Comparison of ENCODE assay signal across 19 mouse cellular contexts in the genomic region with DNA sequence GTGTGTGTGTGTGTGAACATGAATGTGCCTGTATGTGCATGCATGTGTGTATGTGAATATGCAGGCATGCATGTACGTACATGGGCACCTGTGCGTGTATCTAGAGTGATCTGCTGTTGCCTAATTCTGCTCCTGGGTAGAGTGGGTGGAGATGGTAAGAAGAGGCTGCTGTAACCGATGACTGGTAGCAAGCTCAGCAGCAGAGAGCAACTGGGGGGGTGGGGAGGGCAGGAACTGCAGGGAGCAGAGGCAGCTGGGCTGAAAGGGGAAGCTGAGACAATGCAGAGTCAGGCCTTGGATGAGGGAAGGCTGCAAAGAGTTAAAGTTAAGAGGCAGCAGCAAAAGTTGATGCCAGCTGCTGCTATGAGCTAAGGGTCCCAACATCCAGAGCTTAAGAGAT. TPM values are rescaled to one million over a fixed set of nuclear protein-coding genes. Genes with fewer than 3 reads are reported as not detected.
DNase-seq lines count a peak whose midpoint lies in the region; ATAC-seq lines count a peak whose summit lies in the region.
"Had no signal": no experiment of that assay in that cellular context is flagged by ENCODE, and none has a peak within 500 bp of the region (broad histone marks: within the 10 kb centered on the region; RNA-seq: fewer than 3 reads in every experiment).

No protein-coding gene starts in this region.

- ATAC-seq in CD4-positive, CD25-positive, alpha-beta regulatory T cell, adult 4 months = no peak
- ATAC-seq: activated CD4-positive, CD25-positive, alpha-beta regulatory T cell, adult 4 months; forebrain, embryonic 14.5 days had no signal

- DNase-seq in CD4-positive, CD25-positive, alpha-beta regulatory T cell, adult 2 months (ENCODE audit: low read depth, low spot score) = peak; percentile 32
- DNase-seq in CD4-positive helper T cell, adult 2 months (ENCODE audit: low read depth, low spot score) = peak; percentile 64
- DNase-seq in gonadal fat pad, adult 2 months (ENCODE audit: low read depth) = peak; percentile 58
- peak; percentile 62 for DNase-seq in naive thymus-derived CD4-positive, alpha-beta T cell, adult 2 months (ENCODE audit: low read depth)
- no peak for DNase-seq in ovary, postnatal 10 days (ENCODE audit: low spot score)
- no peak for DNase-seq in c-Kit-positive CD71-positive TER-119-positive erythroid progenitor cells, embryonic 14.5 days (ENCODE audit: low spot score)
- no peak for DNase-seq in urinary bladder, postnatal 14 days (ENCODE audit: low spot score)
- DNase-seq: adrenal gland, postnatal 10 days; cerebellum, adult 11 months; cerebellum, adult 9-11 months; heart, adult 11 months; heart, postnatal 10 days; kidney, postnatal 4 days; lung, postnatal 4 days; right cerebral cortex, postnatal 14 days; thymus, adult 18-20 months had no signal

RNA-seq across cellular contexts. Expression of gene Setd4, which starts 56.7 kb away (rescaled TPM):
- polyA plus RNA-seq in CD4-positive, CD25-positive, alpha-beta regulatory T cell, adult 4 months (2017; shearing (Covaris generic)) = 10 to 100 TPM; 34.6 to 43.5 TPM
- polyA plus RNA-seq in gonadal fat pad, adult 2 months (2012; rRNA removed) = 6.3 and 9.0 TPM in 2 replicates

RNA-seq across cellular contexts. Expression of gene Cbr1, which starts 58.5 kb away (rescaled TPM):
- polyA plus RNA-seq in CD4-positive, CD25-positive, alpha-beta regulatory T cell, adult 4 months (2017; shearing (Covaris generic)) = 10 to 100 TPM; 47.7 to 49.9 TPM
- polyA plus RNA-seq in gonadal fat pad, adult 2 months (2012; rRNA removed) = 150 and 196 TPM in 2 replicates

Comparison
In these comparisons a context has a peak if more than half of its experiments do, and no peak if none do; other contexts are left out.
1. DNase-seq: peak in CD4-positive, CD25-positive, alpha-beta regulatory T cell, adult 2 months (single experiment), CD4-positive helper T cell, adult 2 months (single experiment), gonadal fat pad, adult 2 months (single experiment) and naive thymus-derived CD4-positive, alpha-beta T cell, adult 2 months (single experiment); none in ovary, postnatal 10 days (single experiment), c-Kit-positive CD71-positive TER-119-positive erythroid progenitor cells, embryonic 14.5 days (single experiment) and urinary bladder, postnatal 14 days (single experiment).